Mouse (Mus musculus) liver, embryonic 14.5 days (tissue): ENCODE measurements around the gene Ppm1e.

Experiments used
- CTCF ChIP-seq: IDR thresholded peaks from 2 replicates; pipeline ENCODE4 v1.5.1; 2016; ENCODE audit warnings: antibody characterized with exemption, low read depth, control low read depth
- EP300 ChIP-seq: IDR thresholded peaks from 2 replicates; pipeline ENCODE4 v1.6.1; 2016; ENCODE audit warnings: antibody characterized with exemption, low read depth

- no peak for TF ChIP-seq EP300
- no peak for TF ChIP-seq CTCF
Measured at GRCm38 (mm10) chr11:87259792-87260191, 99.0 kb downstream of the Ppm1e start.
